Mouse (Mus musculus): Measurements from ENCODE around the gene Myoz1.
A peak's percentile ranks its signal among the peaks of the same experiment; 100 is the strongest.
"Not testable (repeated sequence)": the region's sequence is repeated elsewhere in the genome, so short reads cannot be mapped to it uniquely, and the experiment has no call there.

The Myoz1 gene

DNA sequence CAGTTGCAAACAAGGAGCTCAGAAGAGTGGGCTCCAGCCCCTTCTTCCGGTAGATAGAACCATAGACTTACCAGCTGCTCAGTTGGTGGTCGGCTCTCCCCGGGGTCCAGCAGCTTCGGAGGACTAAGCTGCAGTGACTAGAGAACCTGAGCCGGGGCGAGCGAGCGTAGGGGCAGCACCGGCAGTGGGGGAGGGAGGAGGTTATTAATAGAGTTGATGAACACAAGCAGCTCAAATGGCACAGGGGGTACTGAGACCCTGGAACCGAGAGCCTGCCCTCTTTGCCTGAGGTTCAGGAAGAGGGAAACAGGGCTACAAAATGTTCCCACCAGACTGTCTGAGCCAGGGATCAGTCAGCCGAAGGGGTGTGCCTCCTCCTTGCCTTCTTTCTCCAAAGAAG lies at the start of gene Myoz1:
Gene Myoz1, minus strand, starts transcription at position 180 of the 400 bp plus-strand sequence.
- DNase-seq: no peak

DNA sequence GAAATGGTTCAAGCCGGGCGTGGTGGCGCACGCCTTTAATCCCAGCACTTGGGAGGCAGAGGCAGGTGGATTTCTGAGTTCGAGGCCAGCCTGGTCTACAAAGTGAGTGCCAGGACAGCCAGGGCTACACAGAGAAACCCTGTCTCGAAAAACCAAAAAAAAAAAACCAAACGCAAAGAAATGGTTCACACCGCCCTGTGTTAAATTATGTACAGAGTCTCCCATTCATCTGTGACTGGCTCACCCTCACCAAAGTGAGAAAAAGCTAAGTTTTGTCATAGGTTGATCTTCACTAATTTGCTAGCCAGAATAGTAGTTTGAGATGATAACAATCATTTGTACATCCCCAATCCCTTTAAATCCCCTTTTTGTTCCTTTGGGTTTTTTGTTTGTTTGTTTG lies 47.1 kb upstream of the Myoz1 start:
- not testable (repeated sequence) for DNase-seq

GRCm38 (mm10) chr14:20702741-20703381 lies 46.5 kb upstream of the Myoz1 start, which contains the start of gene Chchd1:
TSS of gene Chchd1 (plus strand) at chr14:20703006.
- DNase-seq: peak; percentile 86

- DNase-seq: no peak
Measured at GRCm38 (mm10) chr14:20702096-20702740, 45.9 kb upstream of the Myoz1 start.

- DNase-seq: no peak
Measured at GRCm38 (mm10) chr14:20701554-20701953, 45.2 kb upstream of the Myoz1 start.

- DNase-seq: no peak
Measured at GRCm38 (mm10) chr14:20700362-20700761, 44.0 kb upstream of the Myoz1 start.

DNA sequence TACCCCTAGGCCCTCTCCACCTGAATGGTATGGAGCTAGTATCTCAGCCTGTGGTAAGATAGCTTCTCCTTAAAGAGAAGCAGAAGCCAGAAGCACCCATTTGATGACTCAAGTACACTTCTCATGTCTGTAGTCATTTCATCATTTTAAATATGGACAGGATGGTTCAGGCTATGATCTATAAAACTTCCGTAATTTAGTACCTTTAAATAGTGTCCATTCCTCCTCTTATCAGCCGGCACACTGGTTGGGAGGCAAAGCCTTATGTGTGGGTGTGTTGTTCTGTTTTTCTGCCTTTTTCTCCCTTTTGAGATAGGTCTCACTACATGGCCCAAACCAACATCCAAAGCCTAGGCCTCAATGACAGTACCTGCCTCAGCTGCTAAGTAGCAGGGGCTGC lies 42.2 kb upstream of the Myoz1 start:
- DNase-seq: no peak

GRCm38 (mm10) chr14:20696986-20697385 lies 40.6 kb upstream of the Myoz1 start:
- DNase-seq: no peak

DNA sequence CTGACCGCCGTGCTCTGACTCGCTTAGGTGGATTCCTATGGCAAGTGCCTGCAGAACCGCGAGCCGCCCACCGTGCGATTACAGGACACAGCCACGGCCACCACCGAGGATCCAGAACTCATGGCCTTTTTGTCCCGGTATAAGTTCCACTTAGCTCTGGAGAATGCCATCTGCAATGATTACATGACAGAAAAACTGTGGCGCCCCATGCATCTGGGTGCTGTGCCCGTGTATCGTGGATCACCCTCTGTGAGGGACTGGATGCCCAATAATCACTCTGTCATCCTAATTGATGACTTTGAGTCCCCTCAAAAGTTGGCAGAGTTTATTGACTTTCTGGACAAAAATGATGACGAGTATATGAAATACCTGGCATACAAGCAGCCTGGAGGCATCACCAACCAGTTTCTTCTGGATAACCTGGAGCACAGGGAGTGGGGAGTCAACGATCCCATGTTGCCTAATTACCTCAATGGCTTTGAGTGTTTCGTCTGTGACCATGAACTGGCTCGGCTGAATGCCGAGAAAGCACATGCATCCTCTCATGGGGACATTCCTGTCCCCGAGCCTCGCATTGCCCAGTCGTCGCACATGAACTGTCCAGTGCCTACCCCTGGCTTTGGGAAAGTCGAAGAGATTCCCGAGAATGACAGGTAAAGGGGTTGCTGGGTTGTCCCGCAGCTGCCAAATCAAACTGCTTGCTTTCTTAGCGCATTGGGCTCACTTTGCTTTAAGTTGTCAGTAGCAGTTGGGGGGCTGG lies 39.6 kb upstream of the Myoz1 start:
- peak; percentile 33 for DNase-seq

DNA sequence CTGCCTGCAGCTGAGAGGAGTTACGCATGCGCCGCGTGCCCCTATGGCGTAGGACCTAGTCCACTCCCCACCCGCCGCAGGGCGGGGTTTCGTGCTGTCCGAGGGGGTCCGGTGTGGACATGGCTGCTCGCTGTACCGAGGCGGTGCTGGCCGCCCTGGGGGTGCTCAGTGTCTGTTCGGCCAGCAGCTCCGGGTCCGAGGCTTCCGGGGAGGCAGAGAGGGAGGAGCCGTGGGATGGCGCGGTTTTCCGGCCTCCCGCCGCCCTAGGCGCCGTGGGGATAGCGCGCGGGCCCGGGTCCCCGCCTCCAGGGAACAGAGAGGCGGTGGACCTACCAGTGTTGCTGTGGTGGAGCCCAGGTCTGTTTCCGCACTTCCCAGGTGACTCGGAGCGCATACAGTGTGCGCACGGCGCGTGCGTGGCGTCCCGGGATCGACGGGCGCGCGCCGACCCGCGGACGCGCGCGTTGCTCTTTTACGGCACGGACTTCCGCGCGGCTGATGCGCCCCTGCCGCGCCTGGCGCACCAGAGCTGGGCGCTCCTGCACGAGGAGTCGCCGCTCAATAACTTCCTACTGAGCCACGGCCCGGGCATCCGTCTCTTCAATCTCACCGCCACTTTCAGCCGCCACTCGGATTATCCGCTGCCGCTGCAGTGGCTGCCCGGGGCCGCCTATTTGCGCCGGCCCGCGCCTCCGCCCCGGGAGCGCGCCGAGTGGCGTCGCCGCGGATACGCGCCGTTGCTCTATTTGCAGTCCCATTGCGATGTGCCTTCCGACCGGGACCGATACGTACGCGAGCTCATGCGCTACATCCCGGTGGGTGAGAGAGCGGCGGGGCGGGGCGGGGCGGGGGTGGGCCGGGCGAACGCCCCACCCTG lies 38.8 kb upstream of the Myoz1 start, which contains the start of gene Fut11:
Gene Fut11, plus strand, starts transcription at position 85 of the 877 bp plus-strand sequence.
- peak; percentile 90 for DNase-seq

GRCm38 (mm10) chr14:20694185-20694883 lies 38.0 kb upstream of the Myoz1 start:
- DNase-seq: no peak

DNA sequence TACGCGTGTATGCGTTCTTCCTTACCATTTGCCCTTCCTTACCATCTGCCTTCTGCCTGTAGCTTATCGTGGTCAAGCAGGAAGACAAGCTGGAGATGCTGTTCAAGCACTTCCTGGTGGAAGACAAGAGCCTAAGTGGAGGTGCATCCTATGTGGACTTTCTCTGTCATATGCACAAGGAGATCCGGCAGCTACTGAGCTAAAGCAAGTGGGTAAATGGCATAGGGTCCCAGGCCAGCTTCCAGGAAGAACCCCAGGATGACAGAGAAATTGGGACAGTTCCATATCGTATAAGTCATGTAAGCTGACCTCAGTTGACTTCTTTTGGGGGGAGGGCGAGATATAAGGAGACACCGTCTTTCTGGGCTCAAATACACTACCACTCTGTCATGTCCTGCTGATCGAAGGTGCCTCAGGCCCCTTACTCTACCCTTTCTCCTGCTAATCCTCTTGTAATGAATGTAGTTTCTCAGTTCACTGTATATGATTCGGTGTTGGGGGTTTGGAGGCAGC lies 37.3 kb upstream of the Myoz1 start:
- no peak for DNase-seq

- no peak for DNase-seq
Measured at GRCm38 (mm10) chr14:20691772-20692171, 35.4 kb upstream of the Myoz1 start.

DNA sequence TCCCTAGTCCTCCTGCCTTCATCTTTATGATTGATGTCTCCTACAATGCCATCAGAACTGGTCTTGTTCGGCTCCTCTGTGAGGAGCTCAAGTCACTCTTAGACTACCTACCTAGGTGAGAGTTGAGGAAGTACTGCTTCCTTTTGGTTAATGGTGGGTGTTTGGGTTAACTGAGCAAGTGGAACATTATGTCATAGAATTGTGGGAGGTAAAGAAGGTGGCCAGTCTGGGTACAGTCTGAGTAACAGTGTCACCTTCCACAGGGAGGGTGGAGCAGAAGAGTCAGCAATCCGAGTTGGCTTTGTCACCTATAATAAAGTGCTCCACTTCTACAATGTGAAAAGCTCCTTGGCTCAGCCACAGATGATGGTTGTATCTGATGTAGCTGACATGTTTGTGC lies 32.7 kb upstream of the Myoz1 start:
- DNase-seq: no peak

DNA sequence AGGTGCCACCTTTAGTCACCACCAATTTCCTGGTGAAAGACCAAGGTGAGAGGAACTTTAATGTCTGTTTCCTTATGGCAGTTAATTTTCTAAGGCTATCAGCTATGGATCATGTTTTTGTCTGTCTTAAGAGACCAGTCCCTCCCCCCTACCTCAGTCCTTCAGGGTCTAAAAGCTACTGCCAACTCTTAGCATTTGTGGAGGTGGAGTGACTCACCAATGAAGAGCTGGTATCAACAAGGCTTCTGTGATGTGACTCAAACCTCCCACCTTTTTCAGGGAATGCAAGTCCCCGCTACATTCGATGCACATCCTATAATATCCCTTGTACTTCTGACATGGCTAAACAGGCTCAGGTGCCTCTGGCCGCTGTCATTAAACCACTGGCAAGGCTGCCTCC lies 30.2 kb upstream of the Myoz1 start:
- DNase-seq: no peak

DNA sequence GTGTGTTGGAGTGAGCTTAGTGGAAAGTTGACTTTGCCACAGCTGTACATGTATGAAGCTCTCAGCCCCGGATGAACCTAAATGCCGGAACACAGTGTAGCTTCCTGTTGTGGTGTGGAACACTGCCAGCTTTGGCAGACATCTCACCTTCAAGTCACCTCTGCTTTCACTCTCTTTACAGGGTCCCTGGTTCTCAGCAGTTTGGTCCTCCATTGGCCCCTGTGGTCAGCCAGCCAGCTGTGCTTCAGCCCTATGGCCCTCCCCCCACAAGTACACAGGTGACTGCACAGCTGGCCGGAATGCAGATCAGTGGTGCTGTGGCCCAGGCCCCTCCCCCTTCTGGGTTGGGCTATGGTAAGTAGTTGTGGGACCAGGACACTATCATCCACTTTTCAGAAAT lies 26.2 kb upstream of the Myoz1 start:
- no peak for DNase-seq

- DNase-seq: no peak
Measured at GRCm38 (mm10) chr14:20681742-20682141, 25.4 kb upstream of the Myoz1 start.

DNA sequence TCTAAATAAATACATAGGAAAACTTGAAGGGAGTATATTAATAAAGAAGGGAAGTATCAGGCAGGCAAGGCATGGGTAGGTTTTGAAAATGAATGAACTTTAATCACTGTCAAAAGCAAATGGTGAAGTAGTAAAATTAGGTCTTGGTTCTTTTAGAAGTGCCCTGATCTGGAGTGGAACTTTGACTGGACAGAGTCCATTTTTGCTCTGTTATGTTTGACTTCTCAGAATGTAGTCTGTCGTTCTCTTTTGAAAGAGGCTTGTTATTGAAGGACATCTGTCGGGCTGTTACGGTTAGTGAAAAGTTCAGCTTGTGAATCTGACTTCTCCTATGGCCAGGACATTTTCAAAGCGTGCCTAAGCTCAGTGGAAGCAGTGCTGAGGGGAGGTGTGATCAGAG lies 21.6 kb upstream of the Myoz1 start:
- no peak for DNase-seq

GRCm38 (mm10) chr14:20674064-20674833 lies 17.9 kb upstream of the Myoz1 start, which contains the start of gene Sec24c:
TSS of gene Sec24c (plus strand) at chr14:20674308.
- DNase-seq: peak; percentile 95

DNA sequence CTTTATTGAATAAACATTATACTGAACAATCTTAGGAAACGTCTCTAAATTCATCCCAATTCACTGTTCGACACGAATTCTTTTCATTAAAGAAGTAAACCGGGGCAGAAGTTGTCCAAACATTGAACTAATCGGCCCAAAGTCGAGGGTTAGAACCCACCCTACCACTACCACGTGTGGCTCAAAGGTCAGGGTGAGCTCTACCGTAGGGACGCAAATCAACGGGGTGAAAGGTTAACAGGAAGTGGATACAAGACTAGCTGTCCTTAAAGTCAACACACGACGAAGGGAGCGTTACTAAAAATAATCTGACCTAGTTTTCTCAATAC lies 17.4 kb upstream of the Myoz1 start:
- DNase-seq: peak; percentile 56

GRCm38 (mm10) chr14:20672990-20673389 lies 16.6 kb upstream of the Myoz1 start:
- no peak for DNase-seq
